Mouse (Mus musculus) spleen, postnatal 4 days (tissue): ENCODE results near the gene Nol3.
"Not testable (repeated sequence)": the region's sequence is repeated elsewhere in the genome, so short reads cannot be mapped to it uniquely, and the experiment has no call there.

Experiments used
- DNase-seq, 2 experiments: peaks; one replicate each; pipeline ENCODE4 v3.0.0; 2022; ENCODE audit warnings: low spot score in 2 of 2

Gene Nol3

GRCm38 (mm10) chr8:105288958-105289732, 13.2 kb downstream of the Nol3 start:
- peak; percentile 91 to 95 for DNase-seq

- no peak for DNase-seq
Observed at GRCm38 (mm10) chr8:105289805-105290460, 14.0 kb downstream of the Nol3 start, which contains the start of gene 4931428F04Rik. 4931428F04Rik (minus strand) TSS chr8:105289864.

GRCm38 (mm10) chr8:105290554-105291314, 14.8 kb downstream of the Nol3 start:
- peak; percentile 91 to 99 for DNase-seq

- not testable (repeated sequence) for DNase-seq
Observed at GRCm38 (mm10) chr8:105291364-105291763, 15.4 kb downstream of the Nol3 start.

GRCm38 (mm10) chr8:105291802-105292201, 15.9 kb downstream of the Nol3 start:
- peak in 1 of 2 experiments; percentile 13 for DNase-seq

- DNase-seq, result no peak
Observed at GRCm38 (mm10) chr8:105292471-105292870, 16.5 kb downstream of the Nol3 start.

- DNase-seq, result peak in 1 of 2 experiments; percentile 19
Observed at GRCm38 (mm10) chr8:105293405-105293804, 17.5 kb downstream of the Nol3 start.

GRCm38 (mm10) chr8:105294776-105295175, 18.8 kb downstream of the Nol3 start:
- DNase-seq, result no peak

GRCm38 (mm10) chr8:105295256-105295655, 19.3 kb downstream of the Nol3 start:
- peak in 1 of 2 experiments; percentile 11 for DNase-seq

- DNase-seq, result peak in 1 of 2 experiments; percentile 15
Observed at GRCm38 (mm10) chr8:105295895-105296573, 20.1 kb downstream of the Nol3 start, which contains the start of gene Exoc3l. Exoc3l (minus strand) TSS chr8:105296101.

- peak; percentile 92 to 96 for DNase-seq
Observed at GRCm38 (mm10) chr8:105297511-105298192, 21.7 kb downstream of the Nol3 start, which contains the start of gene E2f4. E2f4 (plus strand) TSS chr8:105297663.

GRCm38 (mm10) chr8:105298351-105299252, 22.7 kb downstream of the Nol3 start:
- peak; percentile 39 to 72 for DNase-seq

GRCm38 (mm10) chr8:105299962-105300361, 24.0 kb downstream of the Nol3 start:
- peak; percentile 88 to 90 for DNase-seq

- DNase-seq, result no peak
Observed at GRCm38 (mm10) chr8:105303396-105303795, 27.5 kb downstream of the Nol3 start.

- no peak for DNase-seq
Observed at GRCm38 (mm10) chr8:105303874-105304273, 27.9 kb downstream of the Nol3 start.

- DNase-seq, result no peak
Observed at GRCm38 (mm10) chr8:105304325-105305210, 28.6 kb downstream of the Nol3 start.

GRCm38 (mm10) chr8:105305211-105306145, 29.5 kb downstream of the Nol3 start, which contains the start of gene Elmo3:
Elmo3 (plus strand) TSS chr8:105305601.
- DNase-seq, result peak; percentile 64 to 79
